Mouse (Mus musculus) CD4-positive, CD25-positive, alpha-beta regulatory T cell, adult 4 months (primary cell): ENCODE data around the gene Gm21319. TPM values are rescaled to one million over a fixed set of nuclear protein-coding genes. Genes with fewer than 3 reads are reported as not detected.
"Not testable (repeated sequence)": the region's sequence is repeated elsewhere in the genome, so short reads cannot be mapped to it uniquely, and the experiment has no call there.

Source experiments
- ATAC-seq: one replicate; pipeline ENCODE4 v1.8.0; 2017
- polyA plus RNA-seq, 2 experiments: library from polyadenylated mRNA; unstranded; fragments of 100-300 nt; shearing (Covaris generic); gene quantifications; one replicate each; pipeline ENCODE4 v1.2.1; 2017

Gene Gm21319
- polyA plus RNA-seq, result under 1 TPM in 1 of 2 experiments, not detected in 1; 0.34 TPM

DNA sequence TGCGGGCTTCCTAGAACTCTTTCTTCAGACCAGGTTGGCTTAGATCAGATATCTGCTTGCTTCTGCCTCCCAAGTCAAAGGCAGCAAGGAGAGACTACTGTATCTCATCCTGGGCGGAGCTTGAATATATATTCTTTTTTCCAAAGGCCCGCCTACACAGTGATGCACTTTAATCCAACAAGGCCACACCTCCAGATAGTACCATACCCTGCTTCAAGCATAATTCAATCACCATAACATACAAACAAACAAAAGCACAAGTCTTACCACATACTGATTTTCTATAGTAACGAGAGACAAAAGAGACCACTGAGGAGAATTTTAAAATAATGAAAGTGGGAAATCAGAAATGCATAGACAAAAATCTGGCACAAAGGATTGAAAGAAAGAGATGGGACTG is at the start of gene Gm21319:
TSS of gene Gm21319 (minus strand) at position 101 of the 400 bp plus-strand sequence.
- ATAC-seq, result not testable (repeated sequence)

DNA sequence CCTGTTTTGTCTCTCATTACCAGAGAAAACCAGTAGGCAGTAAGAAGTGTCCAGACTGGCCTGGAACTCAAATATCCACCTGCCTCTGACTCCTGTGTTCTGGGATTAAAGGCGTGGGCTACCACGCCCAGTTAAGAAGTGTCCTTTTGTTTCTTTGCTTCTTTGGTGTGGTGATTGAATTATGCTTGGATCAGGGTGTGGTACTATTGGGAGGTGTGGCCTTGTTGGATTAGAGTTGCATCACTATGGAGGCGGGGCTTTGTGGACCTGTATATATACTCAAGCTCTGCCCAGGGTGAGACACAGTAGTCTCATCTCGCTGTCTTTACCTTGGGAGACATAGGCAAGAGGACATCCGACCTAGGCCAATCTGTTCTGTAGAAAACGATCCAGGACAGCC is 40.7 kb upstream of the Gm21319 start, which contains the start of gene BB287469:
TSS of gene BB287469 (plus strand) at position 301 of the 400 bp plus-strand sequence.
- ATAC-seq, result not testable (repeated sequence)

DNA sequence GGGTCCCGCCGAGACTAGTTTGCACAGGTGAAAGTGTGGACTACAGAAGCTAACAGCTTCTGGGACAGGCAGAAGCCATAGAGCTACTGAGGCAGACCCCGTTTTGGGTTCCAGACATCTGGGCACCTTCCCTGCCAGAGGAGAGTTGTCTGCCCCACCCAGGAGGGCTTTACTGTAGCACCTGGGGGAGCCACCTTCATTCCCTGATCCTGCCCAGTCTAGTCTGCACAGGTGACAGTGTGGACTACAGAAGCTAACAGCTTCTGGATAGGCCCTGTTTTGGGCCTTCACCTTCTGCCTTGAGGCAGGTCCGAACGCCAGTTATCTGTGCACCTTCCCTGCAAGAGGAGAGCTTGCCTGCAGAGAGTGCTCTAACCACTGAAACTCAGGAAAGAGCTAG is 22.4 kb upstream of the Gm21319 start:
- not testable (repeated sequence) for ATAC-seq

DNA sequence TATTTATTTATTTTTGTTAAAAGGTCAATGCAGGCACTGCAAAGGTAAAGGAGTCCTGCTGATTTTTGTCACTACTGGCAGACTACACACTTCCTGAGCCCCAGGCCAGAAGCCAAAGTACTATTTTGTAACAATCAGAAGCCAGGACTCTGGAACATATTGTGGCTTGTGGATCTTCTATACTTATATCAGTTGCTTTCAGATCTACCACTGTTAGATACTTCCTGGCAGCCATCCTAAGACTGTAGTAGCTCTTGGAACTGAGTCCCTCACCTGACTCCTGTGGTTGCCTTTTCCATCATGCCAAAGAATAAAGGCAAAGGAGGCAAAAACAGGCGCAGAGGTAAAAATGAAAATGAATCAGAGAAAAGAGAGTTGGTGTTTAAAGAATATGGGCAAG is 19.7 kb upstream of the Gm21319 start, which contains the start of gene Gm21936:
TSS of gene Gm21936 (plus strand) at position 301 of the 400 bp plus-strand sequence.
- ATAC-seq, result not testable (repeated sequence)

Other genes with a start within 250 kb of the Gm21319 start
- not detected for gene Oog1, start 173.1 kb downstream of the Gm21319 start, polyA plus RNA-seq
- not detected for gene Gm4027, start 156.9 kb downstream of the Gm21319 start, polyA plus RNA-seq
- gene Gm16381, start 131.1 kb downstream of the Gm21319 start, polyA plus RNA-seq, result not detected
- gene Gm21936, start 19.8 kb upstream of the Gm21319 start, polyA plus RNA-seq, result not detected
- not detected for gene BB287469, start 40.8 kb upstream of the Gm21319 start, polyA plus RNA-seq
- gene Gm2001, start 66.6 kb upstream of the Gm21319 start, polyA plus RNA-seq, result not detected
- not detected for gene Gm2016, start 98.3 kb upstream of the Gm21319 start, polyA plus RNA-seq
- not detected for gene Gm2022, start 119.6 kb upstream of the Gm21319 start, polyA plus RNA-seq
- gene Gm2035, start 144.1 kb upstream of the Gm21319 start, polyA plus RNA-seq, result not detected
- gene Gm2042, start 178.3 kb upstream of the Gm21319 start, polyA plus RNA-seq, result not detected
- gene Gm2075, start 236.1 kb upstream of the Gm21319 start, polyA plus RNA-seq, result not detected
- gene Gm6803, start 243.0 kb upstream of the Gm21319 start, polyA plus RNA-seq, result not detected